Comparison of ENCODE assay signal across 8 mouse cellular contexts in the genomic region with DNA sequence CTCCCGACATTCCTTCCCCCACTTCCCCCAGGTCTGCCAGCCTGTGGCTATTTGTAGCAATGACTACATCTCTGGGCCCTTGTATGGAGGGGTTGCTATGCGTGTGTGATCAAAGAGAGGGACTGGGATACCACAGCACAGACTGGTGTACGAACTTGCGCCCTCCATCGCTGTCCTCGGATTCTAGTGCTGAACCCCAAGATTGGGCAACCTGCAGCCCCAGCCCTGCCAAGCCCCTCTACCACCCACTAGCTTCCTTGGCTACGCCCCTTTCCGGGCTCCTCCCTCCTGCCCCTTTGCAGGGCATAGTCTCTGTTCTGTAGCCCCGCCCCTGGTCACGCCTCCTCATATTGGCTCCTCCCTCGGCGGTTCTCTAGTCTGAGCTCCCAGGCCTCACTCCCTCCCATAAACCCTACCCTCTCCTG. TPM values are rescaled to one million over a fixed set of nuclear protein-coding genes. Genes with fewer than 3 reads are reported as not detected.
DNase-seq lines count a peak whose midpoint lies in the region; ATAC-seq and TF ChIP-seq lines count a peak whose summit lies in the region.

Gene Slc8a2, plus strand, starts transcription at position 406 of the 425 bp plus-strand sequence.

- ATAC-seq in hindbrain, embryonic 15.5 days (ENCODE audit: low FRiP score, low read depth), result peak; percentile 90
- no peak for ATAC-seq in erythroid progenitor cell, adult 5-6 weeks (replicated peaks; ENCODE audit: low FRiP score, poor library complexity, severe bottlenecking)

- H3K27me3 ChIP-seq in hindbrain, embryonic 15.5 days, result no peaks in the 10 kb centered on the region

- peak within 1 kb of the TSS; percentile 79 for H3K27ac ChIP-seq in hindbrain, embryonic 15.5 days (replicated peaks)
- H3K27ac ChIP-seq in left cerebral cortex, adult 2 months, result peak within 1 kb of the TSS; percentile 98

- H3K9me3 ChIP-seq in hindbrain, embryonic 15.5 days, result no peaks in the 10 kb centered on the region

- peaks cover 62% of the 10 kb centered on the region for H3K4me1 ChIP-seq in hindbrain, embryonic 15.5 days (replicated peaks)

- H3K36me3 ChIP-seq in hindbrain, embryonic 15.5 days, result no peaks in the 10 kb centered on the region

- peak within 1 kb of the TSS; percentile 69 for H3K9ac ChIP-seq in hindbrain, embryonic 15.5 days

- intact Hi-C loops in left cerebral cortex, adult 2 months (cut with DNase I), result no loop called here

- H3K4me3 ChIP-seq in hindbrain, embryonic 15.5 days, result peak within 1 kb of the TSS; percentile 56
- peak within 1 kb of the TSS; percentile 82 for H3K4me3 ChIP-seq in left cerebral cortex, adult 2 months

- H3K4me2 ChIP-seq in hindbrain, embryonic 15.5 days, result peak within 1 kb of the TSS; percentile 73

- TF ChIP-seq CTCF in left cerebral cortex, adult 2 months (IDR thresholded peaks at IDR 0.05), result no peak

- DNase-seq in ZHBTc4 (ENCODE audit: low read depth, low spot score), result peak; percentile 95
- peak; percentile 96 for DNase-seq in cerebellum, postnatal 36 days
- peak; percentile 78 for DNase-seq in gastrocnemius, adult 18-20 months (ENCODE audit: low spot score)
- peak; percentile 87 for DNase-seq in left cerebral cortex, adult 2 months (ENCODE audit: extremely low spot score in 1 of 2, low spot score in 2 of 2)
- DNase-seq in lung, postnatal 4 days, result peak; percentile 76 to 82
- DNase-seq in right cerebral cortex, adult 2 months (ENCODE audit: low spot score in 2 of 2), result peak; percentile 85 to 91

- WGBS in hindbrain, embryonic 15.5 days, result 2% methylated on average over 12 of the region's 12 CpGs

RNA-seq across cellular contexts. Expression of gene Slc8a2, which starts in this region (rescaled TPM):
- under 1 TPM; 0.11 to 0.21 TPM for total RNA-seq in gastrocnemius, adult 18-20 months (2021)
- 1.1 TPM in 2 replicates for polyA plus RNA-seq in hindbrain, embryonic 15.5 days (2015; fragmentation: Nextera tagmentation; extraction: Ambion mirVana)
- total RNA-seq in left cerebral cortex, adult 2 months (2021), result 100 to 1,000 TPM; 226 TPM
- total RNA-seq in erythroid progenitor cell, adult 5-6 weeks (2015; ENCODE audit: low replicate concordance), result not detected in 2 replicates
- 0.26 TPM in 1 of 2 replicates, not detected in the other for total RNA-seq in erythroid progenitor cell, adult 5-6 weeks (2017; ENCODE audit: low replicate concordance)

Comparison
In these comparisons a context has a peak if more than half of its experiments do, and no peak if none do; other contexts are left out.
1. RNA of gene Slc8a2 (total RNA-seq): 226 TPM in left cerebral cortex, adult 2 months; 0.11 to 0.21 TPM in gastrocnemius, adult 18-20 months and 0.26 TPM in erythroid progenitor cell, adult 5-6 weeks; every median in the first group is over 100 times any median in the second.
2. Peak in DNase-seq in gastrocnemius, adult 18-20 months; RNA of the gene not detected or under 1 TPM.
3. Peak in every context shown above with its lines, with median percentiles within 50 percentile points of each other: DNase-seq.